Mouse (Mus musculus) midbrain, embryonic 10.5 days (tissue): ENCODE measurements around the gene Dyx1c1. TPM values are rescaled to one million over a fixed set of nuclear protein-coding genes. Genes with fewer than 3 reads are reported as not detected.

ENCODE experiments used
- DNase-seq: peaks from one replicate; pipeline ENCODE4 v3.0.0-alpha.2; 2017; ENCODE audit warnings: low spot score
- H3K27ac ChIP-seq: fragments of 300-500 bp; sonication (generic); replicated peaks from 2 replicates; pipeline ENCODE4 v1.5.1; 2016; ENCODE audit warnings: mild to moderate bottlenecking
- H3K27me3 ChIP-seq: fragments of 300-500 bp; sonication (generic); 2 replicates; pipeline ENCODE4 v1.6.1; 2016; ENCODE audit warnings: low read depth, mild to moderate bottlenecking; ENCODE audit not compliant: poor library complexity, severe bottlenecking
- H3K36me3 ChIP-seq: fragments of 300-500 bp; sonication (generic); 2 replicates; pipeline ENCODE4 v1.6.1; 2016; ENCODE audit warnings: mild to moderate bottlenecking, moderate library complexity
- H3K4me1 ChIP-seq: fragments of 300-500 bp; sonication (generic); 2 replicates; pipeline ENCODE4 v1.6.1; 2016
- H3K4me3 ChIP-seq: fragments of 300-500 bp; sonication (generic); 2 replicates; pipeline ENCODE4 v1.5.1; 2016; ENCODE audit warnings: mild to moderate bottlenecking, moderate library complexity
- H3K9me3 ChIP-seq: fragments of 300-500 bp; sonication (generic); replicated peaks from 2 replicates; pipeline ENCODE4 v1.6.1; 2016; ENCODE audit warnings: mild to moderate bottlenecking
- WGBS: fragments of 180-500 bp; shearing (Covaris S2); methylation state at CpG from one replicate; pipeline ENCODE4 v1.1.7; 2016; 5-methylcytosine and 5-hydroxymethylcytosine counted together
- microRNA-seq: library from miRNA; unstranded; fragments of <30 nt; microRNA quantifications from one replicate; pipeline ENCODE4, GENCODE M21; 2017
- polyA plus RNA-seq: library from polyadenylated mRNA; unstranded; fragments of >200 nt; fragmentation: Nextera tagmentation; extraction: Ambion mirVana; gene quantifications from 2 replicates; pipeline ENCODE4 v1.2.1, GENCODE M21; 2016

The Dyx1c1 gene
- polyA plus RNA-seq, 1 experiment from 2014 or later, result 1.7 TPM

DNA sequence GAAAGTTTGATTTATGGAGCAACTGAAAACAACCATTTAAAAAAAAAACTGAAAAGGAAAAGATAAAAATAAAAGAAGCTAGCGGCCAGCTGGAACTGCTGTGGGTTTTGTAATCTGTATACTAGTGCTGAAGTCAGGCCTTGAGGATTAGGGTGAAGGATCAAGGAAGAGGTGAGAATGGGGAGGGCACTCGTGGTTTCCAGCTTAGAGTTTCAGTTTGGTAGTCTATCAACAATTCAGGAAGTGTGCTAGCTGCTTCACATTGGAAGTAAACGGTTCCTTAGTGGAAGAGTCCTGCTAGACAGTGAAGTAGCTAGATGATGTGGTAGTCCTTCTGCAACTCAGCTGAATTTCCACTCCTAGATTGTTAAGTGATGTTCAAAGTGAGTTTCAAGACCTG lies 49.8 kb downstream of the Dyx1c1 start:
- Histone ChIP-seq H3K4me3 (no peak overlapping the region), H3K36me3 (peaks cover 42% of the 10 kb centered on the region), H3K27me3 (no peaks in the 10 kb centered on the region), H3K27ac (no peak overlapping the region), H3K9me3 (no peaks in the 10 kb centered on the region), H3K4me1 (no peaks in the 10 kb centered on the region)
- 73% methylated on average over 3 of the region's 3 CpGs for WGBS
- no peak for DNase-seq

DNA sequence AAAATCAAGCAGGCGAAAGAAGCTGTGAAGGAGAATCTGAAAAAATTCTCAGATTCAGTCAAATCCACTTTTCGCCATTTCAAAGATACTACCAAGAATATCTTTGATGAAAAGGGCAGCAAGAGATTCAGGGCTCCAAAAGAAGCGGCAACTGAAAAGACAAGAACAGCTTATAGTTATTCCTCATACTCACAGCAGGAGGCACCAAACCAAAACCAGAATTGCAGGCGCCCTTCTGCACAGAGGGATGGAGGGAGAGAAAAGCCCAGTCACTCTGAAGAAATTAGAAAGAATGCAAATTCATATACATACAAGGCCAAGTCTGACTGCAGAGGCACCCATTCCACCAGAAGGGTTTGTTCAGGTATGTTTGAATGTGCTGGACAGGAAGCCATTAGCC lies 54.0 kb downstream of the Dyx1c1 start:
- no peak for DNase-seq
- H3K9me3 ChIP-seq, result no peaks in the 10 kb centered on the region
- peaks cover 68% of the 10 kb centered on the region for H3K36me3 ChIP-seq
- 91% methylated on average over 4 of the region's 4 CpGs for WGBS
- H3K4me1 ChIP-seq, result no peaks in the 10 kb centered on the region
- no peak overlapping the region for H3K4me3 ChIP-seq
- H3K27ac ChIP-seq, result no peak overlapping the region
- no peaks in the 10 kb centered on the region for H3K27me3 ChIP-seq

DNA sequence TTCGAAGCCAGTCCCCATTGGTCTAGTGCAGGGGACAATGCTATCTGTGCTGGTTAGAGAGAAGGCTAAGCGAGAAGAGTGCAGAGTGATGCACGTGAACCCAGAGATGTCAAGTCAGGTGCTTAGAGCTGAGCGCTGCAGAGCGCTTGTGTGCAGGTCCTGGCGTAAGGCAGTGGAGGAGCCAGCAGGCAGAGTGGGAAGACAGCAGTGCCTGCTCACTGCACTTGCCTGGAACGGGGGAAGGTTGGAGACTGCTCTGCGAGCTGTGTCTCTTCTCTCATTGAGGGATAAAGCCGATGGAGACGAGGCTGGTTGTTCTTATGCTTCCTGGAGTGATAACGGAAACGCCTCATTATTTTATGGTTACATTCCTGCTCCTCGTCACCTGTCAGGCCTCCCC lies 56.1 kb downstream of the Dyx1c1 start:
- Histone ChIP-seq H3K36me3 (peaks cover 89% of the 10 kb centered on the region), H3K4me1 (no peaks in the 10 kb centered on the region), H3K27ac (no peak overlapping the region), H3K4me3 (no peak overlapping the region), H3K27me3 (no peaks in the 10 kb centered on the region), H3K9me3 (no peaks in the 10 kb centered on the region)
- 91% methylated on average over 13 of the region's 13 CpGs for WGBS
- DNase-seq, result no peak

DNA sequence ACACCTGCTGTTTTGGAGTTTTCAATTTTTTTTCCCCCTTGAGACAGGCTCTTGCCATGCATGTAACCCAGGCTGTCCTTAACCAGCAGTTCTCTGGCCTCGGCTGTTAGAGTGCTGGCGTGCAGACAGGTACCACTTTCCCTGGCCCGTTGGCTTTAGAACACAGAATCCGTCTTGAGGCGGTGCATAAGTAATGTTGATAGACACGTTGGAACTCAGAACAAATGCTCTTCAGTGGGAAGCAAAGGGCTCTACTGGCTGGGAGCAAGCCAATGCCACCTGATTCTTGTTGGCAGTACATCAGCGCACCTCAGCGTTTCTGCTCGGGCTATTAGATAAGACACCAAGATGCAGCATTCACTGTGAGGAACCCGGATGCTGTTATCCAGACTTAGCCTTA lies 61.3 kb downstream of the Dyx1c1 start:
- Histone ChIP-seq H3K27me3 (no peaks in the 10 kb centered on the region), H3K36me3 (peaks cover 73% of the 10 kb centered on the region), H3K9me3 (no peaks in the 10 kb centered on the region), H3K27ac (no peak overlapping the region), H3K4me3 (no peak overlapping the region), H3K4me1 (no peaks in the 10 kb centered on the region)
- WGBS, result 92% methylated on average over 10 of the region's 10 CpGs
- no peak for DNase-seq

DNA sequence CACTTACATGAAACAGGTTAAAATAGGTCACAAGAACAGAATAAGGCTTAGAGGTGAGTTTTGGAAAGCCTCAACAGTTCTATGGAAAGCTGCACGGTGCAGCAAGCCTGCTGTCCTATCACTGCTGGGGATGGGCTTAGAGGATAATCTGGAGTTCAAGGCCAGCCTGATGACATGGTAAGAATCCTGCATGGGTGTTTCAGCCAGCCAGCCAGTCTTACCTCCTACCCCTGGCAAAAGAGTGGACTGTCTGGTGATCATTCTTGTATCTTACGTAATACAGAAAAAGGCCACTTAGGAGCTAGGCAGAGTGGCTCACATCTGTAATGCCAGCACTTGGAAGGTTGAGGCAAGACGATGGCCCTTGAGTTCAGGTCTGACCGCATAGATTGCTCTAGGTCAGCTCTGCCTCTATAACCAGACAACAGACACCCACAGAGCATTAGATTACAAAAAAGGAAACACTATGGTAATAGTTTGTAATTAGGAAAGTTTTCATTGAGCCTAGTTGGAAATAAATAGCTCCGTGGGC lies 62.0 kb downstream of the Dyx1c1 start:
- Histone ChIP-seq H3K27ac (no peak overlapping the region), H3K27me3 (no peaks in the 10 kb centered on the region), H3K36me3 (peaks cover 67% of the 10 kb centered on the region), H3K4me1 (no peaks in the 10 kb centered on the region; the same call in 1 of the 2 replicates), H3K4me3 (no peak overlapping the region), H3K9me3 (no peaks in the 10 kb centered on the region)
- DNase-seq, result no peak
- 96% methylated on average over 5 of the region's 5 CpGs for WGBS

Small RNA genes within 50 kb of the gene (microRNA-seq; reads per million reads assigned to microRNA genes)
- gene Gm27353, result not detected

Other genes starting within 250 kb of the Dyx1c1 start
- 9.9 and 19.9 TPM in 2 replicates for gene Prtg, start 151.9 kb upstream of the Dyx1c1 start, polyA plus RNA-seq
- 4.9 and 5.8 TPM in 2 replicates for gene Pygo1, start 33.1 kb upstream of the Dyx1c1 start, polyA plus RNA-seq
- not detected in 2 replicates for gene Gm44503, start 67 bp downstream of the Dyx1c1 start, polyA plus RNA-seq
- gene Ccpg1os, start 26.6 kb downstream of the Dyx1c1 start, polyA plus RNA-seq, result 21.8 and 24.2 TPM in 2 replicates
- 18.0 and 23.0 TPM in 2 replicates for gene Ccpg1, start 26.6 kb downstream of the Dyx1c1 start, polyA plus RNA-seq
- 12.8 and 14.2 TPM in 2 replicates for gene Pigb, start 81.6 kb downstream of the Dyx1c1 start, polyA plus RNA-seq
- 1.6 and 1.9 TPM in 2 replicates for gene Rab27a, start 86.1 kb downstream of the Dyx1c1 start, polyA plus RNA-seq
- gene Khdc3, start 143.1 kb downstream of the Dyx1c1 start, polyA plus RNA-seq, result not detected in 2 replicates
- gene Gm20509, start 143.7 kb downstream of the Dyx1c1 start, polyA plus RNA-seq, result not detected in 2 replicates
- gene Rsl24d1, start 154.6 kb downstream of the Dyx1c1 start, polyA plus RNA-seq, result 143 and 150 TPM in 2 replicates